Mouse (Mus musculus): Measurements from ENCODE around the gene Gm10053.

GRCm38 (mm10) chr19:24908385-24909155 is 33.1 kb downstream of the Gm10053 start:
- TF ChIP-seq POLR2A (IDR thresholded peaks at IDR 0.05; ENCODE audit: control insufficient read depth, low read depth, low read length) (no peak), CTCF (IDR thresholded peaks at IDR 0.05; ENCODE audit: control insufficient read depth, insufficient read depth, insufficient replicate concordance, low read depth, low read length) (no peak)

All from testis, adult 2 months (tissue).